Mouse (Mus musculus) megakaryocyte progenitor cell, adult 5-6 weeks (primary cell): ENCODE data around the gene Aamp. TPM values are rescaled to one million over a fixed set of nuclear protein-coding genes. Genes with fewer than 3 reads are reported as not detected.

Source experiments
- ATAC-seq: replicated peaks from 2 replicates; pipeline ENCODE4 v1.8.0; 2016; ENCODE audit warnings: mild to moderate bottlenecking, moderate TSS enrichment, inconsistent platforms; ENCODE audit not compliant: poor library complexity
- total RNA-seq, 2 experiments: library from RNA; stranded (forward) in 1 of 2; stranded (reverse) in 1 of 2; fragments of 157-497, 149-512 nt in 1 of 2; fragments of 200-1000 nt in 1 of 2; gene quantifications; 2 replicates each; pipeline versions ENCODE4 v1.2.3 to v1.2.4; 2015 to 2017

Aamp gene
- total RNA-seq, 2 experiments from 2014 or later: 49.7 to 98.1 TPM

DNA sequence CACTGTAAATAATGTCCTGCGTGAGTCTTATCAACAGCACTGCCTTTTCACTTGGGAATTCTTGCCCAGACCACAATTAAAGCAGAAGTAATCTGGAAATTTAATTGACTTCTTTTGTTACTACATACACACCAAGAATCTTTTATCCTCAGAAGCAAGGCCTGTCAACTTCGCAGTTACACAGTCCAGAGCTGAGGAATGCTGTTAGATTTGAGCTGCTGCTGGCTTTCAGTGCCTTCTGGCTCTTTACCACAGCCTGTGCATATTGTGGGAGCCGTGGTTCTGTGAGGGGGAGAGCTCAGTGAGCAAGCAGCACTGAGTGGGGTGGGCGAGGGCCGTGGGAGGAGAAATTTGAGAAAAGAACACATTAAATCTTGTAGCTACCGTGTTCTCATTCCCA is 44.2 kb downstream of the Aamp start:
- no peak for ATAC-seq

DNA sequence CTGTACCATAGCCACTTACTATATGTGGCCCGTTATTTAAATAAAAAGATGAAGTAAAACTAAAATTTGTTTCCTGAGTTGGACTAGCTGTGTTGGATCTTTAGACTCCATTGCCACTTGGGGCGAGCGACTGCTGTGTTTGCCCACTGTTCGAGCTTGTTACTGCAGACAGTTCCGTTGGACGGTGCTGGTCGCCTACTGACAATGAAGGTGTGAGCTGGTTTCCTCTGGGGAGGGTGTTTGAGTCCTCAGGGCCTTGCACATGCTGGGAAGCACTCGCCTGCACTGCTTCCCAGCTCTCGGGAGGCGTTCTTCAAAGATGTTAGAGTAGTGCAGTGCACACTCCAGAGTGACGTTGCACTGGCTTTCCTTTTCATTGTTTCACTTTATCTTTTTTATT is 44.9 kb downstream of the Aamp start:
- peak; percentile 5; the same call in 1 of the 2 replicates for ATAC-seq

DNA sequence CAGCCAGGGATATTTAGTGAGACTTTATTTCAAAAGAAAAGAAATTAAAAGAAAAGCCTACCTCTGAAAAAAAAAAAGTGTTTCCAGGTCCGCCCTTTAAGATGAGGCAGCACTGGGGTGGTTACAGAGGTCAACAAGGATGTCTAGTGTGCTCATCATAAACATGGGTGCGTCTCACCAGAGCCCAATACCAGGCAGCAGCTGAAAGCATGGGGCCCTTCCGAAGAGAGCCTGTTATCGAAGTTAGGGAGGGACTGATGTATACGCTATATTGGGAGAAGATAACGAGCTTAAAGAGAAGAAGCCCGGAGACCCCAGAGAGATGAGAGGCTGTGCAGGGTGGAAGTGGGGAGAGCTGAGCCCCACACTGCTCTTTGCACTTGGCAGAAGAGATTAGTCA is 45.4 kb downstream of the Aamp start:
- peak; percentile 5 for ATAC-seq

DNA sequence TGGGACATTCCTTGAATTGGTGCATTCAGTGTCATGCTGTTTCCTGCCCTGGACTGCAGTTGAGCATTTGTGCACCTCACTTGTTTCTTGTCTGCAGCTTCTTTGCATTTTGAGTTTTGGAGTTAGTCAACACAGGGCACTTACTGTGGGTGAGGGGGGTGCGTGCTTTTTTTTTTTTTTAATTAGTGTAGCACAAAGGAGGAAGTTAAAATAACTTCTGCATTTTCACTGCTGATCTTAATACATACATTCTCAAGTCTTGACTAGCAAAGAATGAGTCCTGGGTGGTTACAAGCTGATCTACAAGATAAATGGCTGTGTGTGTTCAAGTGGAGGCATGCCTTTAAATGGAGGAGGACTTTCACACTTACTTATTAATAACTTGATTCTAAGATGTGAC is 46.4 kb downstream of the Aamp start:
- ATAC-seq: peak; percentile 18

DNA sequence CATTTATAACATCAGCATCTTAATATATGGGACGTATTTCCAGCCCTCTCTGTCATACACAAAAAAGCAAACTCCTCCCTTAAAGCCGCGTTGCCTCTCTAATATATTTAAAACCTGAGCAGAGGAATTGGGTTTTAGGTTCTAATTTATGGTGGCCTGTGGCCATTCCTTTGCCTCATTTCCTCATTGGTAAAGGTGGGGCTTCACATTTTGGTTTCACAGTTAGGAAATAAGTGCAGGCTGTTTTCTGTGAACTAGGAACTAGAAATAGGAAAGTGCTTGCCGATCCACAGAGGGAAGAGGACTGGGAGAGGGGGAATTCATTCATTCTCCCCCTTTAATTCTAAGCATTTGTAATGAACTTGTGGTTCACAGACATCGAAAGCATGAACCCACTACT is 46.9 kb downstream of the Aamp start:
- ATAC-seq: peak; percentile 11; the same call in 1 of the 2 replicates

DNA sequence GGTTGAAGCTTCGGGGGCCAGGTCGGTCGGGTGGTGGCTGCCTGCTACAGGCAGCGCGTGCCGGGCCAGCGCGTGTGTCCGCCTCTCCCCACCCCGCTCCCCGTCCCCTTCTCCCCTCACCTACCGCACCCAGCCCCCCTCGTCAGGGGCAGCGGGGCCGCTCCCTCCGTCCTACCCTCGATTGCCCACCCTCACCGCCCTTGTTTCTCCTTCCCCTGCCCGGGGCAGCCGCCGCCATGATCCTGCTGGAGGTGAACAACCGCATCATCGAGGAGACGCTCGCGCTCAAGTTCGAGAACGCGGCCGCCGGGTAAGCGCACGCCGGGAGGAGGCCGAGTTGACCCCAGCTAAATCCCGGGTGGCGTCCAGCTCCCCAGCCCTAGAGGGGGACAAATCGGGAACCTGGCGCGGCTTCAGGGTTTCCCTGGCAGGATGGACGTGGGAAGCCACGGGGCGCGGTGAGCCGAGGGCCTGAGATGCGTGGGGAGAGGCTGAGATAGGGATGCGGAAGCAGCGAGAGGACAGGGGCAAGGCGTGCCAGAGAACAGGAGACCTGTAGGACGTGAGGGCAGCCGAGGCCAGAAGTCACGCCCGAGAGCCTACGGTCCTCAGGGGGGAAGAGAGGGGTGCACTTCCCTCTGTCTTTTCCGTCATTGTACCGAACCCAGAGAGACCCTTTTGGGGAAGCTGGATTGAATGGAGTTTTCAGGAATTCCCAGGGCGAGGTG is 47.8 kb downstream of the Aamp start:
- peak; percentile 51 for ATAC-seq

DNA sequence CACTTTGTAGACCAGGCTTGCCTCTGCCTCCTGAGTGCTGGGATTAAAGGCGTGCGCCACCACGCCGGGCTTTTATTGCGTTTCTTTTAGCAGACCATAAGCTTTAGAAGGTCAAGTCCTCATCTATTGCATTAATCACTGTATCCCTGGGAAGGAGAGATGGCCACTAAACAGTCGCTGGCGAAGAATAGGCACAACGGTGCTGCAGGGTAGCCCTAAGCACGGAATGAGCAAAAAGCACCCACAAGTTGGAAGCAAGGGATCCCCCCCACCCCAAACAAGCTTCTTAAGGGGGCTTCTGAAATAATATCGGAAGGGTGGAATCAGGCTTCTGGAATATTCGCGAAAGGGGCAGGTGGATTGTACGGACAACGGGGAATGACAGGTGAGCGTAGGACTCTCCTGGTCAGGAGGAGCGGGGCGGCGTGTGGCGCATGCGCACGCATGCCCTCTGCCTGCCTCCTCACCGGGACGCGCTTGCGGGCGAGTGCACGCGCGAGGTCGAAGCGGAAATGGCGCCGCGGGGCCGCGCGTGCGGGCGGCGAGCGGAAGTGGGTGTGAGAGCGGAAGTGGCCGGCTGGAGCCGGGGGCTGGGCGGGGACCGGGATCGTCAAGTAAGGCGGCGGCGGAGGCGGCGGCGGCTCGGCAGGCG is 48.5 kb downstream of the Aamp start, which contains the start of gene Arpc2:
TSS of gene Arpc2 (plus strand) at position 147 of the 652 bp plus-strand sequence.
- ATAC-seq: peak; percentile 79

DNA sequence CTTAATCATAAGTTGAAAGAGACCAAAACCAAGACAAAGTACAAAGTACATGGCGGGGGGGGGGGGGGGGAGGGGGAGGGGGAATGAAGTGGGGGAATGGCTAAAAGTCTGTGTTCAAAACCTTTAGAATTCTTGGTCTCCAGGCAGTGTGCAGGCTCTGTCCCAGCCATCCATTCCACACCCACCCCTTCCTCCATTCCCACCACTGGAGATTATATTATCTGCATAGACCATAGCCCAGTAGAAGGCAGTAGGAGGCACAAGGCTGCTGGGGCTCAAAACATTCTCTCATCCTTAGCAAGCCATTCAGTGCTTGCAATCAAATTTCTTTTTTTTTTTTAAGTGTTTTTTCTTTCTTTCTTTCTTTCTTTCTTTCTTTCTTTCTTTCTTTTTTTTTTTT is 53.5 kb downstream of the Aamp start:
- 0 out of 2 replicates have a peak, but pooled peaks have one; percentile 32 for ATAC-seq

DNA sequence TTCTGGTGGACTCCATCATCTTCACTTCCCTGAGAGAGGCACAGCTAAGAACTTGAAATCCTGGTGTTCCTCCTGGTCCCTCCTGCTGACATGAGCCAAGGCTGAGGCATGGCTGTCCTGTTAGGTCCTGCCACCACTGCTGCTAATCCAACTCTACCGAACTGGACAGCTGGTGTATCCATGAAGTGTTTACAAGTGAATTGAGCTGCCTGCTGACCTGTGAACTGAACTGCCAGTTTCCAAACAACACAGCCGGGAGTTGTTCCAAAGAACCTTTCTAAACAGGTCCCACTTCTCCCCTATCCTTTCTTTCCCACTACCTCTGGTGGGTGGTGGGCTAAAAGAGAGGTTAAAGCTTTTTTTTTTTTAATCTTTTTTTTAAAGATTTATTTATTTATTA is 54.6 kb downstream of the Aamp start:
- no peak for ATAC-seq

Other genes with a start within 250 kb of the Aamp start
- gene Tns1, start 160.3 kb downstream of the Aamp start, total RNA-seq (2015): 12.4 and 15.4 TPM in 2 replicates
- 3.1 and 9.7 TPM in 2 replicates for gene Tns1, start 160.3 kb downstream of the Aamp start, total RNA-seq (2017)
- gene Rufy4, start 159.2 kb downstream of the Aamp start, total RNA-seq (2015): 0.37 and 0.72 TPM in 2 replicates
- 0.54 and 0.68 TPM in 2 replicates for gene Rufy4, start 159.2 kb downstream of the Aamp start, total RNA-seq (2017)
- gene Cxcr2, start 130.7 kb downstream of the Aamp start, total RNA-seq (2015): 5.3 and 9.3 TPM in 2 replicates
- 9.5 and 10.7 TPM in 2 replicates for gene Cxcr2, start 130.7 kb downstream of the Aamp start, total RNA-seq (2017)
- gene Cxcr1, start 90.1 kb downstream of the Aamp start, total RNA-seq (2015): not detected in 2 replicates
- gene Cxcr1, start 90.1 kb downstream of the Aamp start, total RNA-seq (2017): not detected in 2 replicates
- 802 and 912 TPM in 2 replicates for gene Arpc2, start 48.7 kb downstream of the Aamp start, total RNA-seq (2015)
- 414 and 435 TPM in 2 replicates for gene Arpc2, start 48.7 kb downstream of the Aamp start, total RNA-seq (2017)
- gene Gpbar1, start 6.2 kb downstream of the Aamp start, total RNA-seq (2015): 0.12 TPM in 1 of 2 replicates, not detected in the other
- not detected in 2 replicates for gene Gpbar1, start 6.2 kb downstream of the Aamp start, total RNA-seq (2017)
- 29.8 and 32.4 TPM in 2 replicates for gene Pnkd, start 192 bp upstream of the Aamp start, total RNA-seq (2015)
- 11.2 and 21.6 TPM in 2 replicates for gene Pnkd, start 192 bp upstream of the Aamp start, total RNA-seq (2017)
- gene Tmbim1, start 20.9 kb upstream of the Aamp start, total RNA-seq (2015): 13.6 and 13.8 TPM in 2 replicates
- gene Tmbim1, start 20.9 kb upstream of the Aamp start, total RNA-seq (2017): 14.0 and 18.4 TPM in 2 replicates
- 0.37 TPM in 1 of 2 replicates, not detected in the other for gene Catip, start 77.4 kb upstream of the Aamp start, total RNA-seq (2015)
- gene Catip, start 77.4 kb upstream of the Aamp start, total RNA-seq (2017): not detected in 2 replicates
- gene Slc11a1, start 90.5 kb upstream of the Aamp start, total RNA-seq (2015): 2.1 and 3.8 TPM in 2 replicates
- 0.95 and 1.7 TPM in 2 replicates for gene Slc11a1, start 90.5 kb upstream of the Aamp start, total RNA-seq (2017)
- 79.1 and 89.1 TPM in 2 replicates for gene Ctdsp1, start 106.8 kb upstream of the Aamp start, total RNA-seq (2015)
- 33.0 and 33.2 TPM in 2 replicates for gene Ctdsp1, start 106.8 kb upstream of the Aamp start, total RNA-seq (2017)
- not detected in 2 replicates for gene Vil1, start 124.6 kb upstream of the Aamp start, total RNA-seq (2015)
- not detected in 2 replicates for gene Vil1, start 124.6 kb upstream of the Aamp start, total RNA-seq (2017)
- gene Cnot9, start 221.3 kb upstream of the Aamp start, total RNA-seq (2015): 58.9 and 65.3 TPM in 2 replicates
- 70.1 and 87.8 TPM in 2 replicates for gene Cnot9, start 221.3 kb upstream of the Aamp start, total RNA-seq (2017)